Mouse (Mus musculus): Measurements from ENCODE around the gene Zmynd8. TPM values are rescaled to one million over a fixed set of nuclear protein-coding genes. Genes with fewer than 3 reads are reported as not detected.

Zmynd8 gene
- polyA plus RNA-seq, 1 experiment: 75.2 TPM

DNA sequence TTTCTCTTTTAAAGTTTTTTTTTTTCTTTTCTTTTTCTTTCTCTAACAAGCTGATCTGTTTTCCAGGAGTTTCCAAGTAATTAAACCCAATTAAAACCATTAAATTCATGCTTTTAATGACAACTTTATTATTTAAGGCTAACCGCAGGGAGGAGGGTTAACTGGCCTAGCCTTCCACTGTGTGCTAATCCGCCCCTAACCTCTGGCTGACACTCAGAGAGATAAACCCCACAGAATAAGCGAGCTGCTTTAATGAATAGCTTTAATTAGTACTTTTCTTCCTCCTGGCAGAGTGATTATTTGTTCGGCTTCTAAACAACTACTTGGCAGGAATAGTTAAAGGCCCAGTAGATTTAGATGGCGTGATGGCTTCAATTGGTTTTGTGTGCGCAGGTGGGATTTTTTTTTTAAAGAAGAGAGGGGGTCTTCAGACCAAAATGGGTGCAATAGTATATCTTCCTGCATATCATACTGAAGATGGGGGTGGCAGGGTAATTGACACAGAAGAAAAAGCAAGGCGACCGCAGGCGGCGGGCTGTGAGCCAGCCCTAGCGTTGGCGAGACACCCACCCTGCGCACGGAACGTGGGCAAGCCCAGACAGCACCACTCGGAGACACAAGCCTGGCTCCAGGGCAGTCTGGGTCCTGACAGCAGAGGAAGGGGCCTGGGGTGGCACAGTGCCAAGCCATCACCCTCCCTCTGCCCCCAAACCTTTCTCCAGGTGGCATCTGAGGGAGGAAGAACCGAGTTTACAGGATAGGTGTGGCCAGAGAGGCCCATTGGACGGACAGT is 153.3 kb downstream of the Zmynd8 start:
- WGBS: 87% methylated on average over 18 of the region's 18 CpGs
- no peaks in the 10 kb centered on the region for H3K4me1 ChIP-seq (ENCODE audit: control insufficient read depth, insufficient read depth, low read length)
- no peak overlapping the region for H3K27ac ChIP-seq (ENCODE audit: control insufficient read depth, insufficient read depth, low read depth, low read length, poor library complexity)
- no peak overlapping the region for H3K4me3 ChIP-seq (replicated peaks; ENCODE audit: control insufficient read depth, low read depth, low read length)
- no peak for TF ChIP-seq CTCF (IDR thresholded peaks at IDR 0.05; ENCODE audit: control insufficient read depth, insufficient read depth, low read length)
- no peak for TF ChIP-seq POLR2A (IDR thresholded peaks at IDR 0.05; ENCODE audit: borderline replicate concordance, control insufficient read depth, low read depth, low read length)

DNA sequence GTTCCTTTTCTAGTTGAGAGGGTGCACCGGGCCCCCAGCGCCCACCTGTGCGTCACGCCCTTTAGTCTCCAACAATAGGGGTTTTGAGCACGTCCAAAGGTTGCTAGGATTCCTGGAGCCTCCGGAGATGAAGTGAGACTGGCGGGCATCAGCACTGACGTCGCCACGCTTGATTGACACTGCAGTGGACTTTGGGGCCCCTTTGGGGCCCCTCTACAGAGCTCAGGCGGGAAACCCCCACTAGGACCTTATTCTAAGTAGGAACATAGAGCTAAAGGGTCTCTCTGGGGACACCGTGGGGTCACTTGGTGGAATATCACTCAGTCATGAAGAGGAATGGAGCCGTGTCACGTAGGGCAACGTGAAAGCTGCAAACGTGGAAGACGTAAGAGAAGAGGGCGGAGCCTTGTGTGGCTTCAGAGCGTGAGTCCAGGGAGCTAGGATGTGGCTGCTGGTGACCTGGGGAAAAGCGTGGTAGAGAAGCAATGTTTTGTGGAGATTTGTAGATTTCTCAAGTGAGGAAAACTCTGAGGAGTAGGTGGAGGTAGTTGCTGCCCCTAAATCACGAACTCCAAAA is 156.5 kb downstream of the Zmynd8 start:
- Histone ChIP-seq H3K4me1 (ENCODE audit: control insufficient read depth, insufficient read depth, low read length) (no peaks in the 10 kb centered on the region), H3K4me3 (replicated peaks; ENCODE audit: control insufficient read depth, low read depth, low read length) (no peak overlapping the region), H3K27ac (ENCODE audit: control insufficient read depth, insufficient read depth, low read depth, low read length, poor library complexity) (no peak overlapping the region)
- TF ChIP-seq POLR2A (IDR thresholded peaks at IDR 0.05; ENCODE audit: borderline replicate concordance, control insufficient read depth, low read depth, low read length) (no peak), CTCF (IDR thresholded peaks at IDR 0.05; ENCODE audit: control insufficient read depth, insufficient read depth, low read length) (no peak)
- WGBS: 87% methylated on average over 21 of the region's 21 CpGs

DNA sequence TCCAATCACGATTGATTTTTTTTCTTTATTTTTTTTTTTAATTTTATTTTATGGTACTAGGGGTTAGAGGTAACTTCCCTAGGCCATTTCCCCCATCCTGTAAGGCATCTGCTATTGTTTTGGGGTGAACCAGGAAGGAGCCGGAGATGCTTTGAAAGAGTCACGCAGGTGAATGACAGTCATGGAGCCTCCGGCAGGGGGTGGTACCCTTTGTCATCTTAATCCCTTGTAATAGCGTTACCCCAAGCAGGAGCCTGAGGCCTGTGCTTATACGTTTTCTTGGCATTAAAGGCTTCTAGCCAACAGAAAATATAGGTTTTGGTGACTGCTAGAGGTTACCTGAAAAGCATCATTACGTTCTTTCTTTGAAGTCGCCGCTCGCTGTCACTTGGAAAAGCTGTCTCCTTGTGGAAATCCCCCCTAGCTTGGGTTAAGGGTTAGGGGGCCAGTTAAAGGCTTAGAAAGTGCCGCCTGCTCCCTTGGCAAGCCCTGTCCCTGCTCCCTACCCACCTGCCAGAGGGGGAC is 157.2 kb downstream of the Zmynd8 start:
- TF ChIP-seq CTCF (IDR thresholded peaks at IDR 0.05; ENCODE audit: control insufficient read depth, insufficient read depth, low read length): no peak
- TF ChIP-seq POLR2A (IDR thresholded peaks at IDR 0.05; ENCODE audit: borderline replicate concordance, control insufficient read depth, low read depth, low read length): no peak
- Histone ChIP-seq H3K27ac (ENCODE audit: control insufficient read depth, insufficient read depth, low read depth, low read length, poor library complexity) (no peak overlapping the region), H3K4me3 (replicated peaks; ENCODE audit: control insufficient read depth, low read depth, low read length) (no peak overlapping the region), H3K4me1 (ENCODE audit: control insufficient read depth, insufficient read depth, low read length) (no peaks in the 10 kb centered on the region; the same call in 1 of the 2 replicates)
- WGBS: 89% methylated on average over 11 of the region's 11 CpGs

DNA sequence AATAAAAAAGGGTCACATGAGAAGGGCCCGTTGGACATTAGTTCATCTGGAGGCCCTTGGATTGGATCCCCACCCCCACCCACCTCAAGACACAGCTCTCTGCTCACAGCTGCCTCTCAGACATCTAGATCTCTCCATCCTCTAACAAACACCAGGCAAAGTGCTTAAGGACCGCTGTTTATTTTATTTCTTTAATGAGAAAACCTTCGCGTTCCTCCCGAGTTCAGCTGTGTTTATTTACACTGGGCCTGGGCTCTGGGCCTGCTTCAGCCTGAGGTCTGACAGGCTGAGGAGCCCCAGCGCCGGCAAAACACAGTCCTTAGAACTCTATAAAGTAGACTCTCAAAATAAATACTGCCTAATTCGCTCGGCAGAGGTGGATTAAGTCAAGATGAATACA is 157.8 kb downstream of the Zmynd8 start:
- no peak overlapping the region for H3K27ac ChIP-seq (ENCODE audit: control insufficient read depth, insufficient read depth, low read depth, low read length, poor library complexity)
- WGBS: 80% methylated on average over 9 of the region's 9 CpGs
- H3K4me3 ChIP-seq (replicated peaks; ENCODE audit: control insufficient read depth, low read depth, low read length): no peak overlapping the region
- H3K4me1 ChIP-seq (ENCODE audit: control insufficient read depth, insufficient read depth, low read length): no peaks in the 10 kb centered on the region; the same call in 1 of the 2 replicates
- TF ChIP-seq POLR2A (IDR thresholded peaks at IDR 0.05; ENCODE audit: borderline replicate concordance, control insufficient read depth, low read depth, low read length): no peak
- no peak for TF ChIP-seq CTCF (IDR thresholded peaks at IDR 0.05; ENCODE audit: control insufficient read depth, insufficient read depth, low read length)

DNA sequence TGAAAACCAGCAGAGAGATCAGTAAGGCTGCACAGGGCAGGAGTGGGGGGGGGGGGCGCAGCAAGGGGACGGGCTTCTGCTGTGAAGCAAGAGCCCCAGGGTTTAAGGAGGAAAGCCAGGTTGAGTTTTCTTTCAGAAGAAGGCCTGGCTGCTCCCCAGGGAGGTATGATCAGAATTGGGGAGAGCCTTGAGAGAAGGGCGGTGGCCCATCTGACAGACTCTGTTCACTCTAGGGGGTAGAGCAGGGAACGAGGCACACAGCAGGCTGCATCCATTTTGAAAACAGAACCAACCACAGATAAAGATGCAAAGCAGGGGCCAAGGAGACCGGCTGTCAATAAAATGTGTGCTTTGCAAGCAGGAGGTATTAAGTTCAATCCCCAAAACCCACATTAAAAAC is 158.4 kb downstream of the Zmynd8 start:
- 75% methylated on average over 5 of the region's 5 CpGs for WGBS
- Histone ChIP-seq H3K4me3 (replicated peaks; ENCODE audit: control insufficient read depth, low read depth, low read length) (no peak overlapping the region), H3K27ac (ENCODE audit: control insufficient read depth, insufficient read depth, low read depth, low read length, poor library complexity) (no peak overlapping the region), H3K4me1 (ENCODE audit: control insufficient read depth, insufficient read depth, low read length) (no peaks in the 10 kb centered on the region; the same call in 1 of the 2 replicates)
- no peak for TF ChIP-seq CTCF (IDR thresholded peaks at IDR 0.05; ENCODE audit: control insufficient read depth, insufficient read depth, low read length)
- no peak for TF ChIP-seq POLR2A (IDR thresholded peaks at IDR 0.05; ENCODE audit: borderline replicate concordance, control insufficient read depth, low read depth, low read length)

DNA sequence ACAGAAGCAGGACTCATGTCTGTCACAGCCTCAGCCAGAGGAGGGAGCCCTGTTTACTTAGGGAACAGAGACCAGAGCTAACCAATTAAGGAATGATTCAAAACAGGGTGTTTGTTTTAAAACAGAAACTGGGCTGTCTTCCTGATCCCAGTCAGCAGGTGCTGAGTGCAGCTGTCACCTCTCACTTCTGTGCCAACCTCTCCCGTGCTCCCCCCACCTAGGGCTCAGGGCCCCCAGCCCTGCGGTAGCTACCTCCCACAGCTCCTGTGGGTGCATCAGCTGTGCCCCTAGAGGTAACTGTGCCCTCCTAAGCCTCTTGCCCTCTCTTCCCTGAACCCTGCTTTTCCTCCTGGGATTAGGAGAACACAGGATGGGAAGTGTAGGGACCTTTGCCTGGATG is 162.5 kb downstream of the Zmynd8 start:
- Histone ChIP-seq H3K27ac (ENCODE audit: control insufficient read depth, insufficient read depth, low read depth, low read length, poor library complexity) (no peak overlapping the region), H3K4me1 (ENCODE audit: control insufficient read depth, insufficient read depth, low read length) (no peaks in the 10 kb centered on the region; the same call in 1 of the 2 replicates), H3K4me3 (replicated peaks; ENCODE audit: control insufficient read depth, low read depth, low read length) (no peak overlapping the region)
- TF ChIP-seq POLR2A (IDR thresholded peaks at IDR 0.05; ENCODE audit: borderline replicate concordance, control insufficient read depth, low read depth, low read length): no peak
- no peak for TF ChIP-seq CTCF (IDR thresholded peaks at IDR 0.05; ENCODE audit: control insufficient read depth, insufficient read depth, low read length)
- whole genome bisulfite sequencing: 79% methylated on average over 2 of the region's 2 CpGs

Other genes starting within 250 kb of the Zmynd8 start
- gene Ncoa3, start 93.6 kb upstream of the Zmynd8 start, polyA plus RNA-seq (2011; ENCODE audit: insufficient read depth, insufficient read length, low replicate concordance, missing spikeins): 12.5 and 25.2 TPM in 2 replicates

All from bone marrow, adult 2 months (tissue).